In the genomic region with DNA sequence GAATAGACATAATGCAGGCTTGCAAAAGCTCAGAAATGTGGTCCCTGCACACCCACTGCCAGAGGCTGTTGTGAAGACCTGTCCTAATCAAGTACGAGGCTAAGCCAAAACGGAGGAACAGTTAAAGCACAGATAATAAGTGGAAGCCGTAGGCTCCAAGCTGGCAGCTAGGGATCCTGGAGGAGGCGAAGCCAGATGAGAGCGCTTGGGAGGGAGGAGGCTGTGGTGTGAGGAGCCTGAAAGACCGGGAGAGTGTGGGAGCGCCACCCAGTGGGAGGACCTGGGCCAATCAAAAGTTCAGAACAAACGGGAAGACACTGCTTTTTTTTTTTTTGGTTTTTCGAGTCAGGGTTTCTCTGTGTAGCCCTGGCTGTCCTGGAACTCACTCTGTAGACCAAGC, we compare ENCODE assay signal across 8 mouse cellular contexts. TPM values are rescaled to one million over a fixed set of nuclear protein-coding genes. Genes with fewer than 3 reads are reported as not detected.
DNase-seq lines count a peak whose midpoint lies in the region; ATAC-seq and TF ChIP-seq lines count a peak whose summit lies in the region.

No protein-coding gene starts in this region.

- no peak for ATAC-seq in kidney, embryonic 16.5 days (ENCODE audit: low FRiP score, low TSS enrichment)
- no peak for ATAC-seq in limb, embryonic 15.5 days (ENCODE audit: insufficient number of reproducible peaks, low FRiP score, low TSS enrichment, low read depth)

- peaks cover 4% of the 10 kb centered on the region for H3K4me1 ChIP-seq in heart, adult 2 months (ENCODE audit: control insufficient read depth, insufficient read depth, low read length)
- H3K4me1 ChIP-seq in kidney, embryonic 16.5 days (ENCODE audit: insufficient read depth, low read length): peaks cover 15% of the 10 kb centered on the region
- H3K4me1 ChIP-seq in limb, embryonic 15.5 days: peaks cover 23% of the 10 kb centered on the region
- H3K4me1 ChIP-seq in testis, adult 2 months (ENCODE audit: control insufficient read depth, insufficient read depth, low read length): no peaks in the 10 kb centered on the region

- H3K4me2 ChIP-seq in kidney, embryonic 16.5 days (replicated peaks; ENCODE audit: low read depth, low read length): peak overlapping the region; percentile 37; the same call in 1 of the 2 replicates
- H3K4me2 ChIP-seq in limb, embryonic 15.5 days: peak overlapping the region; percentile 25; the same call in 1 of the 2 replicates

- 0 out of 2 replicates have a peak, but pooled peaks have one; percentile 42 for TF ChIP-seq EP300 in heart, adult 2 months (IDR thresholded peaks at IDR 0.05; ENCODE audit: insufficient read depth, low read depth, low read length)

- no peak overlapping the region for H3K27ac ChIP-seq in heart, adult 2 months
- peak overlapping the region; percentile 38; the same call in 1 of the 2 replicates for H3K27ac ChIP-seq in kidney, embryonic 16.5 days (ENCODE audit: low read length)
- peak overlapping the region; percentile 59; the same call in 1 of the 2 replicates for H3K27ac ChIP-seq in limb, embryonic 15.5 days
- no peak overlapping the region for H3K27ac ChIP-seq in testis, adult 2 months (ENCODE audit: control insufficient read depth, insufficient read depth, low read depth, low read length)

- peak; percentile 70 for TF ChIP-seq CTCF in heart, adult 2 months (IDR thresholded peaks at IDR 0.05)
- TF ChIP-seq CTCF in testis, adult 2 months (IDR thresholded peaks at IDR 0.05; ENCODE audit: control insufficient read depth, insufficient read depth, insufficient replicate concordance, low read depth, low read length): peak; percentile 52; the same call in 1 of the 2 replicates

- 2% methylated on average over 9 of the region's 9 CpGs for WGBS in heart, adult 2 months
- WGBS in kidney, embryonic 16.5 days: 0% methylated on average over 9 of the region's 9 CpGs
- WGBS in limb, embryonic 15.5 days: 2% methylated on average over 9 of the region's 9 CpGs

- no peaks in the 10 kb centered on the region for H3K79me2 ChIP-seq in heart, adult 2 months (replicated peaks; ENCODE audit: control insufficient read depth, insufficient read depth, low read length)

- intact Hi-C loops in heart, adult 2 months (cut with DNase I): no loop called here

- no peaks in the 10 kb centered on the region for H3K9me3 ChIP-seq in kidney, embryonic 16.5 days (ENCODE audit: low read length)
- H3K9me3 ChIP-seq in limb, embryonic 15.5 days: no peaks in the 10 kb centered on the region

- peak; percentile 29; the same call in 1 of the 2 replicates for TF ChIP-seq POLR2A in heart, adult 2 months (IDR thresholded peaks at IDR 0.05; ENCODE audit: insufficient read depth, low read depth, low read length)
- TF ChIP-seq POLR2A in testis, adult 2 months (IDR thresholded peaks at IDR 0.05; ENCODE audit: control insufficient read depth, low read depth, low read length): no peak

- H3K4me3 ChIP-seq in heart, adult 2 months: no peak overlapping the region
- no peak overlapping the region for H3K4me3 ChIP-seq in kidney, embryonic 16.5 days (ENCODE audit: low read length)
- H3K4me3 ChIP-seq in limb, embryonic 15.5 days: no peak overlapping the region
- no peak overlapping the region for H3K4me3 ChIP-seq in testis, adult 2 months (ENCODE audit: control insufficient read depth, low read depth, low read length)

- peak; percentile 21 to 23 for DNase-seq in B cell, adult 2 months
- peak; percentile 70 to 89 for DNase-seq in adrenal gland, adult (ENCODE audit: inconsistent age in 2 of 2, low spot score in 1 of 2)
- DNase-seq in embryo, embryonic 9.5 days (ENCODE audit: extremely low spot score): peak; percentile 84
- DNase-seq in heart, adult 2 months: peak; percentile 75 to 79
- peak; percentile 70 for DNase-seq in naive thymus-derived CD4-positive, alpha-beta T cell, adult 2 months (ENCODE audit: low read depth)

- H3K36me3 ChIP-seq in heart, adult 2 months (ENCODE audit: control insufficient read depth, insufficient read depth, low read length): no peaks in the 10 kb centered on the region
- H3K36me3 ChIP-seq in kidney, embryonic 16.5 days (ENCODE audit: insufficient read depth, low read length): no peaks in the 10 kb centered on the region
- no peaks in the 10 kb centered on the region for H3K36me3 ChIP-seq in limb, embryonic 15.5 days
- no peaks in the 10 kb centered on the region for H3K36me3 ChIP-seq in testis, adult 2 months (ENCODE audit: control insufficient read depth, insufficient read depth, low read length)

- no peak overlapping the region for H3K9ac ChIP-seq in heart, adult 2 months (ENCODE audit: low read depth, low read length)
- H3K9ac ChIP-seq in kidney, embryonic 16.5 days (replicated peaks; ENCODE audit: low read length): peak overlapping the region; percentile 51; the same call in 1 of the 2 replicates
- no peak overlapping the region for H3K9ac ChIP-seq in limb, embryonic 15.5 days

- H3K27me3 ChIP-seq in heart, adult 2 months (ENCODE audit: control insufficient read depth, insufficient read depth, low read length): no peaks in the 10 kb centered on the region
- no peaks in the 10 kb centered on the region for H3K27me3 ChIP-seq in kidney, embryonic 16.5 days (ENCODE audit: insufficient read depth, low read length)
- H3K27me3 ChIP-seq in limb, embryonic 15.5 days: no peaks in the 10 kb centered on the region
- no peaks in the 10 kb centered on the region for H3K27me3 ChIP-seq in testis, adult 2 months (ENCODE audit: control insufficient read depth, insufficient read depth, low read length)

RNA-seq across cellular contexts. Expression of a gene that starts 4.6 kb away (rescaled TPM):
- total RNA-seq in heart, adult 2 months (2021): 10 to 100 TPM; 35.4 to 55.0 TPM
- polyA plus RNA-seq in heart, adult 2 months (2012; rRNA removed): 80.1 and 103 TPM in 2 replicates
- 9.6 and 11.8 TPM in 2 replicates for polyA plus RNA-seq in kidney, embryonic 16.5 days (2015; fragmentation: Nextera tagmentation; extraction: Ambion mirVana)
- polyA plus RNA-seq in limb, embryonic 15.5 days (2015; fragmentation: Nextera tagmentation; extraction: Ambion mirVana): 6.9 and 9.0 TPM in 2 replicates
- polyA plus RNA-seq in testis, adult 2 months (2012; rRNA removed): 9.6 and 10.5 TPM in 2 replicates

RNA-seq across cellular contexts. Expression of a gene that starts 21.9 kb away (rescaled TPM):
- 10 to 100 TPM; 56.3 to 58.3 TPM for total RNA-seq in heart, adult 2 months (2021)
- polyA plus RNA-seq in heart, adult 2 months (2012; rRNA removed): 63.9 and 81.4 TPM in 2 replicates
- 138 and 147 TPM in 2 replicates for polyA plus RNA-seq in kidney, embryonic 16.5 days (2015; fragmentation: Nextera tagmentation; extraction: Ambion mirVana)
- 166 and 176 TPM in 2 replicates for polyA plus RNA-seq in limb, embryonic 15.5 days (2015; fragmentation: Nextera tagmentation; extraction: Ambion mirVana)
- 98.1 and 98.4 TPM in 2 replicates for polyA plus RNA-seq in testis, adult 2 months (2012; rRNA removed)

RNA-seq across cellular contexts. Expression of a gene that starts 22.0 kb away (rescaled TPM):
- total RNA-seq in heart, adult 2 months (2021): 10 to 100 TPM; 25.6 to 29.4 TPM
- polyA plus RNA-seq in heart, adult 2 months (2012; rRNA removed): 16.2 and 16.4 TPM in 2 replicates
- 5.2 and 7.4 TPM in 2 replicates for polyA plus RNA-seq in kidney, embryonic 16.5 days (2015; fragmentation: Nextera tagmentation; extraction: Ambion mirVana)
- polyA plus RNA-seq in limb, embryonic 15.5 days (2015; fragmentation: Nextera tagmentation; extraction: Ambion mirVana): 3.5 and 3.9 TPM in 2 replicates
- polyA plus RNA-seq in testis, adult 2 months (2012; rRNA removed): 921 and 929 TPM in 2 replicates

RNA-seq across cellular contexts. Expression of a gene that starts 32.6 kb away (rescaled TPM):
- total RNA-seq in heart, adult 2 months (2021): under 1 TPM; 0.27 to 0.91 TPM
- 2.3 and 5.3 TPM in 2 replicates for polyA plus RNA-seq in heart, adult 2 months (2012; rRNA removed)
- 10.5 and 12.6 TPM in 2 replicates for polyA plus RNA-seq in kidney, embryonic 16.5 days (2015; fragmentation: Nextera tagmentation; extraction: Ambion mirVana)
- 41.0 and 41.7 TPM in 2 replicates for polyA plus RNA-seq in limb, embryonic 15.5 days (2015; fragmentation: Nextera tagmentation; extraction: Ambion mirVana)
- polyA plus RNA-seq in testis, adult 2 months (2012; rRNA removed): 3.8 and 5.2 TPM in 2 replicates

RNA-seq across cellular contexts. Expression of a gene that starts 34.0 kb away (rescaled TPM):
- 10 to 100 TPM; 18.4 to 22.9 TPM for total RNA-seq in heart, adult 2 months (2021)
- polyA plus RNA-seq in heart, adult 2 months (2012; rRNA removed): 32.4 and 37.0 TPM in 2 replicates
- 39.8 and 40.1 TPM in 2 replicates for polyA plus RNA-seq in kidney, embryonic 16.5 days (2015; fragmentation: Nextera tagmentation; extraction: Ambion mirVana)
- polyA plus RNA-seq in limb, embryonic 15.5 days (2015; fragmentation: Nextera tagmentation; extraction: Ambion mirVana): 30.0 and 33.4 TPM in 2 replicates
- 62.0 and 65.4 TPM in 2 replicates for polyA plus RNA-seq in testis, adult 2 months (2012; rRNA removed)

Comparison
In these comparisons a context has a peak if more than half of its experiments do, and no peak if none do; other contexts are left out.
1. DNase-seq: peak in every context shown above with its lines; median percentile 84 in embryo, embryonic 9.5 days; 80 in adrenal gland, adult; 77 in heart, adult 2 months; 70 in naive thymus-derived CD4-positive, alpha-beta T cell, adult 2 months; 22 in B cell, adult 2 months.
2. H3K27ac ChIP-seq: peak in kidney, embryonic 16.5 days (single experiment) and limb, embryonic 15.5 days (single experiment); none in heart, adult 2 months (single experiment) and testis, adult 2 months (single experiment).
3. RNA of a gene that starts 22.0 kb away (polyA plus RNA-seq): 921 to 929 TPM in testis, adult 2 months; 16.2 to 16.4 TPM in heart, adult 2 months, 5.2 to 7.4 TPM in kidney, embryonic 16.5 days and 3.5 to 3.9 TPM in limb, embryonic 15.5 days; every median in the first group is over 10 times any median in the second.